Mouse (Mus musculus): ENCODE measurements around the gene Mettl22.

- TF ChIP-seq CTCF (IDR thresholded peaks at IDR 0.05; ENCODE audit: low read depth, low read length) (no peak), POLR2A (IDR thresholded peaks at IDR 0.05; ENCODE audit: extremely low read depth, insufficient read depth, low read length) (no peak)
These were observed 41.1 kb upstream of the Mettl22 start for GRCm38 (mm10) chr16:8429531-8429930.
